Mouse (Mus musculus): ENCODE results near the gene Brd7.

DNA sequence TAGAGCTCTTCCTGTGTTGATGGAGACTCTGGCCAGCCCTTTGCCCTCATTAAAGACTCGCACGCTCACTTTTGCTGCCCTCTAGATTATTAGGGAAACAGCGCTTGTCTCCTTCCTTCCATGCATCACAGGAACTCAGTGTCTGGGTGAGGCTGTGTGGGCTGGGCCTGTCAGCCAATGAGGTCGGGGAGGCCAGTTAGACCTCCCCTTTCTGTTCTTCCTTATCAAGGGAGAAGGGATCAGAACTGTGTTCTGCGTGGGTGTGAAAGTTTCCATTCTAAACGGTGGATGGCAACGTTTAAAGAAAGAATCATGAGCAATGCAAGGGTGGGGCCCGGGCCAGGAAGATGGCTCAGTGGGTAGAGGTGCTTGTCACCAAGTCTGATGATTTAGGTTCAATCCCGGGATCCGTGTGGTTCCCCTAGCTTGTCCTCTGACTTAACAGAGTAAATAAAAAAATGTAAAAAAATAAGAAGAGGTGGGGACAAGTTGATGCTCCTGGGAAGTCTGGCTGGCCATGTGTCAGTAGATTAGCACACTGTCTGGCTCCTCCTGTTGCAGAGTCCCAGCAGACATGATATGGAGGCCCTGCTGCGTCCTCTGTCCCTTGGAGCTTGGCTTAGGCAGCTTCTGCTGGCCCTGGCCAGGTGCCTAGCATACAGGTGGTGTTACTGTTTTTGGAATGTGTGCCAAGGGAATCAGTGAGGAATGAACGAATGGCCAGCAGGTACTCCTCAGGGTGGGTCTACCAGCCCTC is 63.8 kb downstream of the Brd7 start:
- no peak for TF ChIP-seq CTCF (conservative IDR thresholded peaks at IDR 0.05; ENCODE audit: insufficient read depth, insufficient read length, low read depth, low read length)
- TF ChIP-seq POLR2A (IDR thresholded peaks at IDR 0.05; ENCODE audit: low read depth, low read length), result no peak

Data from kidney, adult 2 months (tissue).